Mouse (Mus musculus): ENCODE measurements at regions not wholly inside any gene's neighbourhood (a gene's known extent, or its start where the extent isn't known, plus 50 kb on each side); places are given as distances from the start of the nearest gene placed in this dataset.

DNA sequence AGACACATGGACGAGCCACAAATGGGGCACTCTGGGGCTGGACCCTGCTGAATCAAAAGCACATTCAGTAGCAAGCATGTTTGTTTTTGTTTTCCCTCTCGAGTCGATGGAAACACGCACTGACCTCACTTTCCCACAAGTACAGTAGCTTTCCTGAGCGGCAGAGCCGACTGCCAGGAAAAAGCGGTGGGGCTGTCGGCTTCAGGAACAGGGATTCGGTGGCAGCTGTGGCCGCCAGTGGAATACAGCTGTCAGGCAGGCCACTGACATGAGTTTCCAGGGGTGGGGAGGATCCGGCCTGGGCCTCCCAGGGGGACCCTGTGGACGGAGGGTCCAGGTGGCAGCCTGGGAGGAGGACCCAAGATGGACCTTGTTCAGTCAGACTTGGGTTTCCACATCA is 157.0 kb downstream of the Fgf18 start:
- in situ Hi-C loops (cut with MboI, MseI): no loop called here

DNA sequence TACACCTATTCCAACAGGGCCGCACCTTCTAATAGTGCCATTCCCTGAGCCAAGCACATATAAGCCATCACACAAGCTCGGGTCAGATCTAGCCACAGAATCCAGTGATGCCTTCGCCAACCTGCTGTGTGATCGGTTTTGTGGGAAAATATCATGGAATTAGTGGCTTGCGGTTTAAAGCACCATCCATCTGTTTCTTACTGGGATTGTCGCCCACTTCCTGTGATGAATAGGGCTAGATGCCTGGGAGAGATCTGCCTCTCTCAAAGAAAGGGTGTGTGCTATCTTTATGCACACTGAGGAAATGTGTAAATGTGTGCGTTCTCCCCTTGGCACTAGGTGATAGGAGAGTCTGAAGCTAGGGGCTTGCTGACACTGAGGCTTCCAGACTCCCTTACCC is 154.5 kb upstream of the Smim23 start:
- in situ Hi-C loops (cut with MboI, MseI): loop anchor here in 1 of 2 experiments (10.0 kb wide), 1 partner anchor 1196 kb away; no protein-coding TSS in a partner anchor

DNA sequence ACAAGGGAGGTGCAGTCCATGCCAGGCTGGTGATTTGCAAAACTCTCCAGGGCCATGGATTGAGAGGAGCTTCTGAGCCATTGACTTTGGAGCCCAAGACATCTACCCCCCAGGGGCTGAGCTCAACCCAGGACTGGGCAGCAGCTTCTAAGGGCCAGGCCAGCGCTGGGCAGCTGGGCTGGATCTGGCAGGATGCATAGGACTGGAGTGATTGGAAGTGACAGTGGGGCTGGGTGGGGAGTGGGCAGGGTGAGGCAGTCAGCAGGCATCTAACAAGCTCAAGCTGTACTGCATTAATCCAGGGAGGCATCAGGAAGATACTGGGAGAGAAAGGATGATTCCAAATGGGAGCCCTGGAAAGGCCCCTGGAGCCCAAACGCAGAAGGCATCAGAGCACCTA is 152.2 kb upstream of the Smim23 start:
- in situ Hi-C loops (cut with MboI, MseI): loop anchor here in 1 of 2 experiments (10.0 kb wide), 1 partner anchor 1198 kb away; no protein-coding TSS in a partner anchor

DNA sequence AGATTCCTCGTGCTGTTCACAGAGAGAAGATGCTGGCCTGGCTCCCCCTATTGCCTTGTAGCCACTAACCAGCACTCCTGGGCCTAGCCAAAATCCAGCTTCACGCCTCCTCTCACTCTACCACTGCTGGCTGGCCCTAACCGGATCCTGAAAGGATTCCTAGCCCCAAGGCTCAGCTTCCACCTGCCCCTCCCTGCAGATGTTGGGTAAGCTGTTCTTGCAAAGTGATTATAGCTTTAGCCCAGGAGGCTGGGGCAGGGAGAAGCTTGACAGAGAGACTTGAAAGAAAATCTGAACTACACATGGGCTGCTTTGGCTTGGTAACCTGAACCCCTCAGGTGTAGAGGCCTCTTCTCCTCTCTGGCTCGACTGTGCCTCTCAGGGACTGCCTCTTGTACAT is 149.0 kb upstream of the Smim23 start:
- in situ Hi-C loops (cut with MboI, MseI): loop anchor here in 1 of 2 experiments (10.0 kb wide), 1 partner anchor 1201 kb away; no protein-coding TSS in a partner anchor

DNA sequence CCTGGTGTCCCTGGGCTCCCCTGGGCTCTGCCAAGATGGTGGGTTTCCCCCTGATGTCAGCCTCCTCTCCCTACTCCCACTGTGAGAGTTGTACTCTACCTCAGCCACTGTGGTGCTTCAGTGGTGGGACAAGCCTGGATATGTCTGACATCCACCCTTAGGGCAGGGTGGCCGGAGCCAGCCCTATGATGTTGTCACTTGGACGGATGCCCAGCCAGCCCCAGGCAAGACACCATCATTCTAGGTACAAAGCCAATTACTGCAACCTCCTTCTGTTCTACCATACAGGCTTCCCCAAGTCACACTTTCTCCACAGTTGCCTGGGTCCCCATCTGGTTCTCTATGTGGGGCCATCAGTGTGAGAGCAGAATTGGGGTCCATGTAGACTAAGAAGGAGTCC is 141.0 kb upstream of the Smim23 start:
- in situ Hi-C loops (cut with MboI, MseI): no loop called here

DNA sequence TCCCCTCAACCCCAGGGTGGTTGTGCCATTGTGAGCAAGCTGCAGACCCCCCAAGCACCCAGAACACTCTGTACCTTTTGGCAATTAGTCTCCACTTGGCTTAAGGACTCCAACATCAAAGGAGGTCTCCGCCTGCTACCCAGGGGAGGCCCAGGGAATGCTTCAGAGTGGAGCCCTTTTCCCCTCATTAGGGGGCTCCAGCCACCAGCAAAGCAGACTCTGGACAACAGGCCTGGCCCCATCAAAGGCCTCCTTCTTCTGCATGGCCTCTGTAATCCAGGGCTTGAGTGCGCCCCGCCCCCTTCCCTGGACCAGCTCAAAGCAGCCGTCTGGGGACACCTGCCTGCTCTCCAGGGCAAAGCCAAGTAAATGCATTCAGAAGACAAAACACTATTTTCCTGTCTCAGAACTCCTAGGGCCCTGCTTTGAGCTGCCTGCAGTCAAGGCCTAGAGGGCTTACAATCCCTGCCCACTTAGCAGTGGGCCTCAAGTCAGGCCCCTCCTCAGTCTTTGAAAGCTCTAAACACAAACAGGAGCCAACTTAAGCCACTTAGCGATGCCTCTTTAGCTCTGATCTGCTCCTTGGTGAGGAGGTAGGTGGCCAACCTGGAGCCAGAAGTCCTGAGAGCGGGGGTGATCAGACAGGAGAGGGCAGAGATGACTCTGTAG is 139.4 kb upstream of the Smim23 start:
- in situ Hi-C loops (cut with MboI, MseI): no loop called here

DNA sequence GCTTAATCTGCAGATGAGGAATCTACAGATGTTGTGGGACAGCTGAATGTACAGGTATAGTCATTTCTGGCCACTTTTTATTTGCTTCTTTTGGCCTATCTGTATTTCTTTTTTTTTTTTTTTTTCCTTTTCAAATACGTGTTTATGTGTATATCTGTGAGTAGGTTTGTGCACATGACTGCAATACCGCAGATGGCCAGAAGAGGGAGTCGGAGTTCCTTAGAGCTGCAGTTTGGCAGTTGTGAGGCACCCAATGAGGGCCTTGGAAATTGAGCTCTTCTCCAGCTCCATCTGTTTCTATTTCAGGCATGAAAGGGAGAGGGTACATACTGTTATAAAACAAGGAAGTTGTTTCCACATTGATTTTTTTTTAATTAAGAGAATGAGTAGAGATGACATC is 137.2 kb upstream of the Smim23 start:
- in situ Hi-C loops (cut with MboI, MseI): no loop called here

DNA sequence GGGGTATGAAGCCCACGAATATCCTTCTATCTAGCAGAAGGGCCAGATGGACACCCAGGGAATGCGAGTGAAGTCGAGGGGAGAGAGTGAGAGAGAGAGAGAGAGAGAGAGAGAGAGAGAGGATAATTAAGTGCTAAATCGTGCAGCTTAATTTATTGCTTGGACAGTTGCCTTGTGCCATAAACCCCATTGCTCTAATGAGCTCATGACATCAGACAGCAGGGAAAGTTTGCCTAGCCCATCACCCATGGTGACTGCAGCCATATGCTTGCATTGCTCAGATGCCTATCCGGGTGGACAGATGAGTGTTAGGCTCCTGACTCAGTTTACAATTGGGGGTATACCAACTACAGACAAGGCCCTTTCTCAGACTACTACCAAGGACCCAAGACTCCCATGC is 134.6 kb upstream of the Smim23 start:
- in situ Hi-C loops (cut with MboI, MseI): no loop called here

DNA sequence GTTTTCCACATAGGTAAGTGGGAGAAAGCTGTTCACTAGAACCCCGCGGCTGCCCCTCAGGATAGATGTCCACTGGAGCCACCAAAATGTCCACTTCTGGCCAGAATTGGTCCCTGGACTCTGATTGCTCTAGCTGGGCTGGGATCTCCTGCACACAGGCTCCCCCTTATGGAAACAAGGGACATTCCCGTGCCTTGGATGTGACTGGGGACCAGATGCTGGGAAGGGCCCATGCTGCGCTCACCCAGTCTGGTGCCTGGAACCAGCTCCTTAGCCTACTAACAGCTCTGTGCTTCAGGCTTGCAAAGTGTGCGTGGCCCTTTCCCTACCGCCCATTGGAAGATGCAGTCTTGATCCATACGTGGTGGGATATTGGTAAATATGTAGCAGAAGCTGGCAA is 132.6 kb upstream of the Smim23 start:
- in situ Hi-C loops (cut with MboI, MseI): no loop called here

DNA sequence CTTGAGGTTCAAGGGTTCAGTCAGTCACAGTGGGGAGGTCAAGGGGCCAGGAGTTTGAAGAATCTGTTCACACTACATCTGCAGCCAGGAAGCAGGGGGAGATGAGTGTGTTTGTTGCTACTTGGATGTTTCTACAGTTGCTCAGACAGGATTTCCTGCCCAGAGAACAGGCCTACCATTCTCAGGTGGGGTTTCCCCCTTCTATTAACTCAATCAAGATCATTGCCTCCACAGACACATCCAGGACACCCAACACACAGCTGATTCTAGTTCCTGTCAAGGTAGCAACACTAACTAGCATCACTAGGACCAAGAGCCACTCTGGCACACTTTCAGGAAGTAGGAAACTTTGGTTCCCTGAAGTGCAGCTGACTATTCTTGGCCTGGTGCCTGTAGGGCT is 127.9 kb upstream of the Smim23 start:
- in situ Hi-C loops (cut with MboI, MseI): no loop called here

DNA sequence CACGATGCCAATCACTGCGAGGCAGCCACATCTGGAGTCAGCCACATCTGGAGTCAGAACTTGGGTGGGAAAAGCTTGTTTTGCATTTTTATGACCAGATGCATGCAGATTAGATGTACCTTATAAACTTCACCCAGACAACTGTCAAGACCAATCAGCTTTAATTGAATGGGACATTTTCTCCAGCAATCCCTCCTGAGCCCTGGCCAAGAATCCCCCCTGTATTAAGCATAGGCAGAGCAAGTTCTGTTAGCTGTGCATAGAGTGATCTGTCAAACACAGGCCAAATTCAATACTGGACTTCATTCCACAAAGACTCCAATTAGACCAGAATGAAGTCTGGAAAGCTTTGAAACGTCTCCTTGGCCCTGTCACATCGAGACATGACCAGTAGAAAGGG is 123.7 kb upstream of the Smim23 start:
- in situ Hi-C loops (cut with MboI, MseI): no loop called here

DNA sequence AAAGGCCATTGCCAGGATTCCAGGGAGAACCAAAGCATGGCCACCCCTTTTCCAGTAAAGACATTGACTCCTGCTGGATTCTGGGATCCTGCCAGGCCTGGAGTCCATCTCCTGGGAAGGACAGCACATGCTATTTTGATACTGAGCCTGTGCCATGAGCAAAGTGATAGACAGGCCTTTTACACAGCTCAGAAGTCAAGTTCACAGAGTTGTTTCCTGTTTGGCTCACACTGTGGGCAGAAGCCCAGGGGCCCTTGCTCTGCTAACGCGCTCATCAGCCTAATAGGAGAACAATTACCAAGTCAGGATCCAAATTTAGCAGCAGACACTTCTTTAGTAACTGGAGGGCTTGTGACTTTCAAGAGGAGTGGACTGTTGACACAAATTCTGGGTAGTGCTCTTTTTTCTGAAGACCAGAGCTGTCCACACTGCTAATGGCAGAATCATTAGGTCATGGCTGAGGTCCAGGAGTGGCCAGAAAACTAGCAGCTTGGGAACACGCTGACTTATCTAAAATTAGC is 122.1 kb upstream of the Smim23 start:
- in situ Hi-C loops (cut with MboI, MseI): no loop called here

DNA sequence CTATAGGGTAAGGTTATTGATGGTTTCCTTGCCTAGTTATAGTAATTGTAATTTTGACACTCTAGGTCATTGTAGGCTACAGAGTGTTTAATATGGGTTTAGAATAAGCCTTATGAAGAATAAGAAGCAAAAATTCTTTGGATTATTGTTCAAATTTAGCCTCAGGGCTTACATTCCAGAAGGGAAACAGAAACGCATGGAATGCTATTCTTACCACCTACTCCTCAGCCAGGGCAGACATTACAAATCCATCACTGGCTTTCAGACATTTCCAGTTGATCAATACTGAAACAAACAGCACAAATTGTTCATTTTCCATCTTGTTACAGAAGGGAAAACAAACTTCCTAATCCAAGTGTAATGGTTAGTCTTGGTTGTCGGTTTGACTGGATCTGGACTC is 120.7 kb upstream of the Smim23 start:
- in situ Hi-C loops (cut with MboI, MseI): no loop called here

DNA sequence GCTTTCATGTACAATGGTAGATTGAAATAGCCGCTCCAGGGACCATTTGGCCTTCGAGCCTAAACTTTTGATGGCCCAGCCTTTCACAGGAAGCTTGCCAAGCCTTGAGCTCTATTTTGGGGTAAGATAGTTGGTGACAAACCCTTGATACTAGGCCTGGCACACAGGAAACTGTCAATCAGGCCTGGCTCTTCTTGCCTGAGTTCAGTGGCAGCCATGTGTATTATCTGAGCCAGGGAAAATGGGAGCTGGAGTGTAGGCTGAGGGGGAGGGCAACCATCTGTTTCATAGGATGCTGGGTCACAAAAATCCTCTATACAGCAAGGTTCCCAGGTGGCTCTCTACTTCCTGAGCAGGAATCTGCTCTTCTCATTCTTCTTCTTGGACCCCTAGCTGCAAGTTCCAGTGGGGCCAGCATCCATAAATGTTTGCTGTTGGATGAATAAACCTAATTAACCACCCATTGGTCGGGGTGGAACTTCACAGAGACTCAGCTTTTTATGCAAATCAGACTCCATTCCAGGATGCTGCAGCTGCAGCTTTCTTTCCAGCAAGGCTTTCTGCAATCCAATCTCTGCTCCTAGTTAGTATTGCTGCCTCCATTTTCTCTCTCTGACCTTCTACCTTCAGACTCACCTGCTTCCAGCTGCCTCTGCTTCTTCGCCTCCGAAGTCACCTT is 117.1 kb upstream of the Smim23 start:
- in situ Hi-C loops (cut with MboI, MseI): no loop called here

DNA sequence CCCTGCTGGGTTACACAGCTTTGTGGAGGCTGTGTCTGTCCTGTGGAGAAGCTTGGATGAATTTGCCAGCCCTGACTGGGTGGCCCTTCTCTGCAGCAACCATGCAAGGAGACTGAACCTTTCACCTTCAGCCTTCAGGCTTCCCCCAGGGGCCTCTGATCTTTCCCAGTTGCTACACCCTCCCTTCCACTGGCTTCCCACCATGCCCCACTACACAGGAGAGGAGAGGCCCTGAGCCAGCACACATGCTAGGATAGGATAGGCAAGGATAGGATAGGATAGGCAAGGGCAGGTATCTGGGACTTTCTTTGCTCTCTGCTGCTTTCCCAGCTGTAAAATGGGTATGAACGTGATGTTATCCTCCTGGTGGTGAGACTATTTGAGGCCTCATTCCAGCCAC is 114.7 kb upstream of the Smim23 start:
- in situ Hi-C loops (cut with MboI, MseI): no loop called here

DNA sequence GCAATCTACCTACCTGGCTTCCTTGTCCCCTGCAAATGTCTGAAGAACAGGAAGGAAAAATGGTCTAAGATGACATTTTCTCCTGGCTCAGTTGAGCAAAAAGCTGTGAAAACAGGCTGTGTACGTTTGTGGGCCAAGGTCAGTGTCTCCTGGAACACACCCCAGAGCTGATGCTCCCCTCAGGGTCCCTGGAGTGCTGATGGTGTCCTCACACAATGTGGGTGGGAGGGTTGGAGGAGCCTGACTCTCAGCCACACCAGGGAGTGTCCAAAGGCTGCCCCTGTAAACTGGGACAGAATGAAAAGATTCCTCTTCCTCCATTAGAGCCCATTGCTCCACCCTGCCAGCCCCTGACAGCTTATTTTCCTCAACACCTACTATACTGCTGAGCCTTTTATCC is 112.8 kb upstream of the Smim23 start:
- in situ Hi-C loops (cut with MboI, MseI): no loop called here

DNA sequence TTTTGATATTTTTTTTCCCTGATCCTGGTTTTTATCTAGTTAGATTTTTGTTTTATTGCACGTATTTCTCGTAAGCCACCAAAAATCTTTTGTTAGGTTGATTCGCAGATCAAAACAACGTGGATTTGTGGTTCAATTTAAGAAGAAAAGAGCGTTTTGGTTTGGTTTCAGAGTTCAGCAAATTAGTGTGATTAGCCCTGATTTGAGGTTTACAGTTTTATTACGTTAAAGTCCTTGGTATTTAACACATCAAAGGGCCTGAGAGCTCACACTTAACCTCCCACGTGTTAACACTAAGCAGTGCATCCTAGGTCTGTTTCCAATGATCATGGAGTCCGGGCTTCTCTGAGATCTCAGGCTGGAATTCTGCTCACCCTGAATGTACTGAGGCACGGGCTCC is 107.5 kb upstream of the Smim23 start:
- in situ Hi-C loops (cut with MboI, MseI): no loop called here

DNA sequence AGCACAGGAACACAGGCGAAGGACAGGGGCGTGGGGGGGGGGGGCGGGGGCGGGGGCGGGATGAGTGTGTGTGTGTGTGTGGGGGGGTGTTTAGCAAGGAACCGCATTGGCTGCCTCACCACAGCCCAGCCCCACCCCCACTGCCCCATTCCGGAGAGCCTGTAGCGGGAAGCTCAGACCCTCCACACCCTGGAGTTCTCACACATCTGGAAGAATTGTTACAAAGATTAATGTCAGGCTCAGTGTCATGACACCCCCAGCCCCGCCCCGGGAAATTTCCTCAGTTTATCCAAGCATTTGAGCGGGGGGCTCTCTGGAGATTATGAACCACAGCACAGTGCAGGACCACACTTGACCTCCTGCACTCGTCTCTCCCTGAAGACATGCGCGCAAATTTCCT is 106.6 kb upstream of the Smim23 start:
- in situ Hi-C loops (cut with MboI, MseI): no loop called here

DNA sequence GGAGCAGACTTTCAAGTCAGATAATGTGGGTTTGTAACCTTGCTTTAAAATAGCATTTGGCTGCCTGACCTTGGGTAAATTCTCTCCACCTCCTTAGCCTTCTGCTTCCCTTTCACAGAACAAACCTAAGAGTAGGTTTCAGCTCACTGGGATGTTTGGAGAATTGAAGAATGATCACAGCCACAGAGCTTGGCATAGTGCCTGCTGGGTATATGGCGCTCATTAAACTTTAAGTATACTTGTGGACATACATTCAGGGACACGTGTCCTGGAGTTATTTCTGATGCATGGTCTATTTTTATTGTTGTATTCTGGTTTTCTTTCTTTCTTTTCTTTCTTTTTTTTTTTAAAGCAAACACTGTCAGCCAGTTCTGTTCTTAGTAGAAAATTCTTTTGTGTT is 104.4 kb upstream of the Smim23 start:
- in situ Hi-C loops (cut with MboI, MseI): no loop called here

DNA sequence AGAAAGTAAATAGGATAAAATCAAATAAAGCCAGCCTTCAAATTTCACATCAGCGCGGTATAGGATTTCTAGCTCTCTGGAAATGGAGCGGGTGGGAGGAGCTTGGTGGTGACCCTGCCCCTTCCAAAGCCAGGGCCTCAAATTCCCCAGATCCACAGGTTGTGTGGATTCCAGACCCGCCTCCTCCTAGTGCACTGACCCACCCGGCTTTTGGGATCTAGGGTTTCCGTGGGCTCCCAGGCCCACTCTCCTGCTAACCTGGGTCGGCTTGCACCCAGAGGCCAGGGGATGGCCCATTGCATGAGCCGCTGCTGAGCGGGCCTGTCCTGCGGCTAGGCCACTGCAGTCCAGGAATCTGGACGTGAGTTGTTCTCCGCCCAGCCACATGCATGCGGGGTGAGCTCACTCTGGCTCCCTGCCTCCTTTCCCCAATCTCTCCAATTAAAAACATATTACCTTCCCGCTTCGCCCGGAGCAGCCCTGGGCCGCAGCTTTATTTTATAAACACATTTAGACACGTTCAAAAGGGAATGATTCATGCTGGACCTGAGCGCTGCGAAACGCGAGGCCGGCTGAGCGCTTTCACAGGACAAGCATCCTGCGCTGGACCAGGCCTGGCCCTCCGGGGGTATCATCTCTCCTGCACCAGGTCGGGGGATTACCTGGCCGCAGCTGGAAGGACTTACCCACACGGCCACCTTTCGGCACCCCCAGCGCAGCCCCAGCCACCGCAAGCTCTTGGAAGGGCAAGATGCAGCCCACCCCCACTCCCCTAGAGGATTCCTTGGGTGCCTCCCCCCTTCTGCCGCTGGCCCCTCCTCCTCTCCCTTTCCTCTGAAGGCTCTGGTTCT is 101.2 kb upstream of the Smim23 start:
- in situ Hi-C loops (cut with MboI, MseI): no loop called here

DNA sequence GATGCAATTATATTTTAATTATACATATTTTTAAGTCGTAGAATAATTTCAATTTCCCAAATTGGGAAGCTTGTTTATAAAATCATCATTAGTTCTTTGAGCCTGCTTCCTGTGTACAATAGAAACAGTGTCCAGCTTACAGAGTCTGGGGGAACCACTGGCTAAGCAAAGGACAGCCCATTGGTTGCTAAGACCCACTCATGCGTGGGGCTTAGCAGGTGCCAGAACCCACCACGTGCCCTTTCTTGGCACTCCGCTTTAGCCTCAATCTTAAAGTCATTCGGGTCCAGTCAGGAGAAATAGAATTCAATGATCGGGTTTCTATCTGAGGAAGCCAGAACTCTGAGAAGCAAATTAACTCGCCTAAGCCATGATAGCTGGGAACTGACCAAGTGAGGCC is 100.5 kb upstream of the Smim23 start:
- in situ Hi-C loops (cut with MboI, MseI): loop anchor here in 1 of 2 experiments (25.0 kb wide), 1 partner anchor 1338 kb away; no protein-coding TSS in a partner anchor

DNA sequence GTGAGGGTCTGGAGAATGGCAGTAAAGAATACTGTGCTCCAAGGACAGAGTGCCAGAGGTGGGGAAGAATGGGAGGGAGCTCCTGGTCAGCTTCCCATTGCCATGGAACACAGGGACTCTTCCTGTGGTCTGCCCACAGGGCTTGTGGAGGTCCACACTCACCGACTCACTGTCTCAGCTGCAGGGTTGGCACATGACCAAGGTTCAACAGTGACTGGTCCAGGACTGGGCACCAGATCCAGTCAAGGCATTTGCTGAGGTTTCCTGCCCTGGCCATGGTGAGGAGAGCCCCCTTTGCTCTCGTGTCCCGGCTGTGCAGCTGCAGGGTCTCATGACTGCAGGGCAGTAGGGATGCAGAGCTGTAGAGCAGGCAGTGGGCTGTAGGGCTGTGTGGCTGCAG is 88.7 kb upstream of the Smim23 start:
- in situ Hi-C loops (cut with MboI, MseI): loop anchor here in 1 of 2 experiments (25.0 kb wide), 1 partner anchor 1326 kb away; no protein-coding TSS in a partner anchor

Data from T-helper 17 cell (primary cell).